Mouse (Mus musculus) bone marrow macrophage, adult 2 months (primary cell): ENCODE results near the gene Robo4.

Experiments used
- CTCF ChIP-seq: IDR thresholded peaks from 2 replicates; pipeline ENCODE4 v1.5.1; 2012; ENCODE audit warnings: low read depth, mild to moderate bottlenecking, low read length, moderate library complexity
- POLR2A ChIP-seq: IDR thresholded peaks from 2 replicates; pipeline ENCODE4 v1.6.1; 2012; ENCODE audit warnings: mild to moderate bottlenecking, low read depth, low read length, borderline replicate concordance

DNA sequence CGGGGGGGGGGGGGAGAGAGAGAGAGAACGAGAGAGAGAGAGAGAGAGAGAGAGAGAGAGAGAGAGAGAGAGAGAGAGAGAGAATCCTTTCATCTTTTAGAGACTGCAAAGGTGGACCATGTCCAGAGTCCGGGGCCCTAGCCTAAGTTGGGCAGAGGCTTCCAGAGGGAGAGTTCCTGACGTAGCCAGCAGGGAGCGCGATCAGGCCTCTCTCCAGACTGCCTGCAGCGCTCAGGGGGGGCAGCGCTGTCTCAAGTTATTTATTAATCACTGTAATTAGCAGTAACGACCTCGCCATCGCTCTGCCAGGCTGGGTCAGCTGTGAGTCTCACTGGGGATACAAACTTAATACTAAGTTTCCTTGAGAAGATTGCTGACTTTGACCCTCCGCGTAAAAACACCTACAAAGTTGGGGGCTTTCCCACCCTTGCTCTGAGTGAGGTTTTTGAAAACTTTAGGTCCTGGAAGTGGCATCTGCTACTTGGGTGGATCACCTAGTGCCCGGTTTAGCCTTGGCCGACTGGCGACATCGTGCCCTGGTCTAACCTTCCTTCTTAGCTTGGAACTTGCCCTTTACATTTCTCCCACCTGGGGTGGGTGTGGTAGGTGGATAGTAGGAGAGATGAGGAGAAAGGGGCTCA lies 30.4 kb downstream of the Robo4 start:
- no peak for TF ChIP-seq CTCF
- TF ChIP-seq POLR2A = no peak
